Mouse (Mus musculus) embryonic facial prominence, embryonic 12.5 days (tissue): ENCODE results near the gene Pgm5. TPM values are rescaled to one million over a fixed set of nuclear protein-coding genes. Genes with fewer than 3 reads are reported as not detected.

Experiments
- ATAC-seq: fragments of 200-750 bp; cut with Nextera tagmentation; 2 replicates; pipeline ENCODE4 v1.8.0; 2017; ENCODE audit not compliant: insufficient number of reproducible peaks, insufficient read depth, low FRiP score, low TSS enrichment
- H3K27ac ChIP-seq: fragments of 300-500 bp; sonication (generic); 2 replicates; pipeline ENCODE4 v1.5.1; 2016; ENCODE audit warnings: mild to moderate bottlenecking
- H3K27me3 ChIP-seq: fragments of 300-500 bp; sonication (generic); 2 replicates; pipeline ENCODE4 v1.6.1; 2016; ENCODE audit warnings: mild to moderate bottlenecking, moderate library complexity
- H3K36me3 ChIP-seq: fragments of 300-500 bp; sonication (generic); 2 replicates; pipeline ENCODE4 v1.6.1; 2016; ENCODE audit warnings: mild to moderate bottlenecking
- H3K4me1 ChIP-seq: fragments of 300-500 bp; sonication (generic); 2 replicates; pipeline ENCODE4 v1.6.1; 2016
- H3K4me2 ChIP-seq: fragments of 300-500 bp; sonication (generic); replicated peaks from 2 replicates; pipeline ENCODE4 v1.6.1; 2016; ENCODE audit warnings: mild to moderate bottlenecking, moderate library complexity
- H3K4me3 ChIP-seq: fragments of 300-500 bp; sonication (generic); 2 replicates; pipeline ENCODE4 v1.5.1; 2016; ENCODE audit warnings: mild to moderate bottlenecking
- H3K9ac ChIP-seq: fragments of 300-500 bp; sonication (generic); 2 replicates; pipeline ENCODE4 v1.6.1; 2016; ENCODE audit warnings: mild to moderate bottlenecking, moderate library complexity
- H3K9me3 ChIP-seq: fragments of 300-500 bp; sonication (generic); 2 replicates; pipeline ENCODE4 v1.6.1; 2016; ENCODE audit warnings: mild to moderate bottlenecking, moderate library complexity
- WGBS: fragments of 180-500 bp; shearing (Covaris S2); methylation state at CpG from one replicate; pipeline ENCODE4 v1.1.7; 2016; 5-methylcytosine and 5-hydroxymethylcytosine counted together
- polyA plus RNA-seq: library from polyadenylated mRNA; unstranded; fragments of >200 nt; fragmentation: Nextera tagmentation; extraction: Ambion mirVana; gene quantifications from 2 replicates; pipeline ENCODE4 v1.2.1, GENCODE M21; 2016

The Pgm5 gene
- polyA plus RNA-seq, 1 experiment from 2014 or later, result 3.3 TPM

- no peak overlapping the region for H3K9ac ChIP-seq
- ATAC-seq, result no peak
- H3K36me3 ChIP-seq, result no peaks in the 10 kb centered on the region
- H3K27me3 ChIP-seq, result no peaks in the 10 kb centered on the region
- H3K27ac ChIP-seq, result no peak overlapping the region
- H3K4me3 ChIP-seq, result no peak overlapping the region
- H3K4me2 ChIP-seq, result no peak overlapping the region
- no peaks in the 10 kb centered on the region for H3K9me3 ChIP-seq
- no peaks in the 10 kb centered on the region for H3K4me1 ChIP-seq
- WGBS, result 65% methylated on average over 9 of the region's 9 CpGs
These were observed 64.0 kb downstream of the Pgm5 start for GRCm38 (mm10) chr19:24797606-24798005.

DNA sequence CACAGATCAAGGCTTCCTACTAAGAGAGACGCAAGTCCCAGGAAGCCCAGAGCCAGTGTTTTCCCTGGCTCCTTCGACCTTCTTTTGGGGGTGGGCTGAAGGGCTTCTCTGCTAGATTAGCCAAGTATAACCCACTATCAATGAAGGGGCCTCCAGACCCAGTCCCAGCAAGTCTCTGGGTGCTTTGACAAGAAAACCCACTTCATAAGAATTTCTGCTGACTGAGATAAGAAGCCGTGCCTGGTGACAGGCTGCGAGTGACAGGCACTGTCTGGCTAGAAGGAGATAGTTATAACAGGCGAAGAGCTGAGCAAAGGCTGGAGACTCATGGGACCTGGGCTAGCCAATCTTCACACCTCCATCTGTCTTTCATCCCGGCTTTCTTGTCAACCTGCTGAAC is 67.3 kb downstream of the Pgm5 start:
- Histone ChIP-seq H3K9ac (no peak overlapping the region), H3K4me1 (no peaks in the 10 kb centered on the region), H3K4me3 (no peak overlapping the region), H3K27ac (no peak overlapping the region), H3K36me3 (no peaks in the 10 kb centered on the region), H3K4me2 (no peak overlapping the region), H3K27me3 (no peaks in the 10 kb centered on the region), H3K9me3 (no peaks in the 10 kb centered on the region)
- no peak for ATAC-seq
- WGBS, result 77% methylated on average over 6 of the region's 6 CpGs

GRCm38 (mm10) chr19:24793545-24794139 is 68.0 kb downstream of the Pgm5 start:
- H3K27me3 ChIP-seq, result 0 out of 2 replicates have a peak, but pooled peaks cover 2% of the 10 kb centered on the region
- no peaks in the 10 kb centered on the region for H3K9me3 ChIP-seq
- no peak overlapping the region for H3K9ac ChIP-seq
- no peak for ATAC-seq
- H3K36me3 ChIP-seq, result no peaks in the 10 kb centered on the region
- H3K27ac ChIP-seq, result no peak overlapping the region
- WGBS, result 66% methylated on average over 9 of the region's 9 CpGs
- H3K4me1 ChIP-seq, result no peaks in the 10 kb centered on the region
- H3K4me2 ChIP-seq, result no peak overlapping the region
- H3K4me3 ChIP-seq, result no peak overlapping the region

GRCm38 (mm10) chr19:24792876-24793275 is 68.8 kb downstream of the Pgm5 start:
- H3K27ac ChIP-seq, result no peak overlapping the region
- no peaks in the 10 kb centered on the region for H3K36me3 ChIP-seq
- ATAC-seq, result no peak
- no peak overlapping the region for H3K4me3 ChIP-seq
- 0 out of 2 replicates have a peak, but pooled peaks cover 2% of the 10 kb centered on the region for H3K27me3 ChIP-seq
- no peaks in the 10 kb centered on the region for H3K4me1 ChIP-seq
- 78% methylated on average over 5 of the region's 5 CpGs for WGBS
- H3K9ac ChIP-seq, result no peak overlapping the region
- no peaks in the 10 kb centered on the region for H3K9me3 ChIP-seq
- no peak overlapping the region for H3K4me2 ChIP-seq

GRCm38 (mm10) chr19:24785898-24786297 is 75.8 kb downstream of the Pgm5 start:
- Histone ChIP-seq H3K36me3 (no peaks in the 10 kb centered on the region), H3K9me3 (no peaks in the 10 kb centered on the region), H3K4me3 (no peak overlapping the region), H3K27me3 (0 out of 2 replicates have a peak, but pooled peaks cover 2% of the 10 kb centered on the region), H3K4me2 (no peak overlapping the region), H3K27ac (peak overlapping the region; percentile 37; the same call in 1 of the 2 replicates), H3K9ac (no peak overlapping the region), H3K4me1 (peaks cover 34% of the 10 kb centered on the region)
- no peak for ATAC-seq
- WGBS, result 79% methylated on average over 8 of the region's 8 CpGs

GRCm38 (mm10) chr19:24785056-24785675 is 76.5 kb downstream of the Pgm5 start:
- 20% methylated on average over 15 of the region's 15 CpGs for WGBS
- 0 out of 2 replicates have a peak, but pooled peaks have one; percentile 7 for ATAC-seq
- peaks cover 40% of the 10 kb centered on the region for H3K4me1 ChIP-seq
- no peak overlapping the region for H3K9ac ChIP-seq
- H3K27me3 ChIP-seq, result 0 out of 2 replicates have a peak, but pooled peaks cover 2% of the 10 kb centered on the region
- H3K27ac ChIP-seq, result peak overlapping the region; percentile 80; the same call in 1 of the 2 replicates
- H3K9me3 ChIP-seq, result no peaks in the 10 kb centered on the region
- no peak overlapping the region for H3K4me3 ChIP-seq
- H3K36me3 ChIP-seq, result no peaks in the 10 kb centered on the region
- 0 out of 2 replicates have a peak overlapping the region, but pooled peaks have one; percentile 11 for H3K4me2 ChIP-seq

DNA sequence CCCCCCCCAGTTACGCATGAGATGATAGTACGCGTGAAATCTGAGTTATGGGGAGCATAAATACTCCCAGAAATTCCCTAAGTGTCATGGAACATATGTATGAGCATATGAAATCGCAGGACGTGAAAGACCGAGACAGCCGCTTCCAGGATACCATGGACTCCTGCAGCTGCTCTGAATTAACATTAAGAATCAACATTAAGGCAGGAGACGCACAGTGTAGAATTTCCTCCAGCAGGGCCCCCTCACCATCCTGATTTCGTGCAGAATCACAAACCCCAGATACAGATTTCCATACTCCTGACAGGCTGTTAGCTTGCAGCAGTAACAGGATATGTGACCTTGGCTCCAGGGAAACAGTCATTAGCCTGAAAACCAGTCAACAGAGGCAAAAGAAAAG is 77.9 kb downstream of the Pgm5 start:
- Histone ChIP-seq H3K9me3 (no peaks in the 10 kb centered on the region), H3K36me3 (no peaks in the 10 kb centered on the region), H3K27me3 (no peaks in the 10 kb centered on the region), H3K4me3 (no peak overlapping the region), H3K4me2 (0 out of 2 replicates have a peak overlapping the region, but pooled peaks have one; percentile 17), H3K9ac (no peak overlapping the region), H3K27ac (peak overlapping the region; percentile 80), H3K4me1 (peaks cover 47% of the 10 kb centered on the region)
- WGBS, result 23% methylated on average over 9 of the region's 9 CpGs
- peak; percentile 83 for ATAC-seq

DNA sequence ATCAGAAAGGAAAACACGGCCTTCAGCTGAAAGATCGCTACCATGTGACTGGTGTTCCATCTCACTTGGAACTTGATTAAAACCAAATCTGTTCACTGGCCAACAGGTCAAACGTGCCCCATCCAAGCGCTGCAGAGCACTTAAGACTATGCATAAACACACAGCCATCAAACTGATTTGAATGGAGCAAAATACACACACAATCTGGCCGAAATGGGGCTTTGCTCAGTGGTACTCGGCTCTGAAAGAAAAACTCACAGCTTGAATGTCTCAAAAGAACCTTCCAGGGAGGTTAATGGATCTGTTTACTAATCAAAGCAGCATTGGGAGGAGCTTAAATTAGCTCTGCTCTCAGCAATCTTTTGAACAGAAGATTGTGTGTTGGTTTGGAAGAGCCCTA is 81.7 kb downstream of the Pgm5 start:
- peak overlapping the region; percentile 41 for H3K27ac ChIP-seq
- no peak overlapping the region for H3K4me3 ChIP-seq
- H3K4me2 ChIP-seq, result no peak overlapping the region
- no peaks in the 10 kb centered on the region for H3K9me3 ChIP-seq
- ATAC-seq, result no peak
- H3K9ac ChIP-seq, result no peak overlapping the region
- H3K36me3 ChIP-seq, result no peaks in the 10 kb centered on the region
- no peaks in the 10 kb centered on the region for H3K27me3 ChIP-seq
- WGBS, result 32% methylated on average over 6 of the region's 6 CpGs
- H3K4me1 ChIP-seq, result peaks cover 37% of the 10 kb centered on the region

GRCm38 (mm10) chr19:24770345-24770744 is 91.3 kb downstream of the Pgm5 start:
- Histone ChIP-seq H3K36me3 (no peaks in the 10 kb centered on the region), H3K4me3 (no peak overlapping the region), H3K27me3 (no peaks in the 10 kb centered on the region), H3K27ac (no peak overlapping the region), H3K9me3 (no peaks in the 10 kb centered on the region), H3K4me1 (no peaks in the 10 kb centered on the region), H3K4me2 (no peak overlapping the region), H3K9ac (no peak overlapping the region)
- no peak for ATAC-seq
- 82% methylated on average over 4 of the region's 4 CpGs for WGBS

- no peak overlapping the region for H3K9ac ChIP-seq
- no peak for ATAC-seq
- H3K4me1 ChIP-seq, result no peaks in the 10 kb centered on the region
- H3K27ac ChIP-seq, result no peak overlapping the region
- WGBS, result 85% methylated on average over 6 of the region's 6 CpGs
- H3K36me3 ChIP-seq, result no peaks in the 10 kb centered on the region
- H3K9me3 ChIP-seq, result no peaks in the 10 kb centered on the region
- H3K27me3 ChIP-seq, result no peaks in the 10 kb centered on the region
- no peak overlapping the region for H3K4me2 ChIP-seq
- no peak overlapping the region for H3K4me3 ChIP-seq
These were observed 94.3 kb downstream of the Pgm5 start for GRCm38 (mm10) chr19:24767401-24767800.

- Histone ChIP-seq H3K27ac (no peak overlapping the region), H3K27me3 (no peaks in the 10 kb centered on the region), H3K4me3 (no peak overlapping the region), H3K4me2 (no peak overlapping the region), H3K9me3 (no peaks in the 10 kb centered on the region), H3K9ac (no peak overlapping the region), H3K4me1 (no peaks in the 10 kb centered on the region), H3K36me3 (no peaks in the 10 kb centered on the region)
- WGBS, result 57% methylated on average over 12 of the region's 12 CpGs
- ATAC-seq, result no peak
These were observed 99.0 kb downstream of the Pgm5 start for GRCm38 (mm10) chr19:24762473-24763149.

DNA sequence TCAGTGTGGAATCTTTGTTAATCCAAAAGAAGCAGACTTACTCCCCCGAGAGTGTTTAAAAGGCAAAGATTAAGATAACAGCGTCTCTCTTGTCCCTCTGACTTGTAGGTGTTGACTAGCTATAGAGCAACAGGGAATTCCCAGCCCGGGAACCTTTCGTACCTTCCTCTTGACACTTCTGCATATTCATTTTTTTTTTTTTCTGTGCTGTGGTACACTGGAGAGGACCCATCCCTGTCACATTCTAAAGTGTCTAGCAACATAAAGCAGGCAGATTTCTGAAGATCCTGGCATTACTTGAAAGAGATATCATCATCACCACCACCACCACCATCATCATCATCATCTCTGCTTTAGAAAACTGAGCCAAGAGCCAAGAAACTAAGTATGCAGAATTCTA is 105.0 kb downstream of the Pgm5 start:
- WGBS, result 82% methylated on average over 4 of the region's 4 CpGs
- no peak overlapping the region for H3K4me3 ChIP-seq
- no peaks in the 10 kb centered on the region for H3K27me3 ChIP-seq
- peaks cover 9% of the 10 kb centered on the region for H3K4me1 ChIP-seq
- no peak overlapping the region for H3K4me2 ChIP-seq
- H3K9me3 ChIP-seq, result no peaks in the 10 kb centered on the region
- no peak overlapping the region for H3K27ac ChIP-seq
- no peaks in the 10 kb centered on the region for H3K36me3 ChIP-seq
- H3K9ac ChIP-seq, result no peak overlapping the region
- ATAC-seq, result no peak
